Mouse (Mus musculus) limb, embryonic 14.5 days (tissue): ENCODE results near the gene Gpr65. TPM values are rescaled to one million over a fixed set of nuclear protein-coding genes. Genes with fewer than 3 reads are reported as not detected.

Experiments used
- ATAC-seq: fragments of 200-750 bp; cut with Nextera tagmentation; 2 replicates; pipeline ENCODE4 v1.8.0; 2017; ENCODE audit warnings: low read depth, moderate number of reproducible peaks, moderate TSS enrichment; ENCODE audit not compliant: low FRiP score
- DNase-seq: peaks from one replicate; pipeline ENCODE4 v3.0.0-alpha.2; 2015; ENCODE audit warnings: low spot score
- H3K27ac ChIP-seq: fragments of 300-500 bp; sonication (generic); replicated peaks from 2 replicates; pipeline ENCODE4 v1.5.1; 2014; ENCODE audit warnings: low read depth, mild to moderate bottlenecking, low read length, moderate library complexity, mixed read lengths
- H3K27me3 ChIP-seq: fragments of 300-500 bp; sonication (generic); 2 replicates; pipeline ENCODE4 v1.6.1; 2014; ENCODE audit warnings: low read length, mixed read lengths; ENCODE audit not compliant: control insufficient read depth, insufficient read depth
- H3K36me3 ChIP-seq: fragments of 300-500 bp; sonication (generic); 2 replicates; pipeline ENCODE4 v1.6.1; 2014; ENCODE audit warnings: mild to moderate bottlenecking, low read length, moderate library complexity, mixed read lengths; ENCODE audit not compliant: control insufficient read depth, insufficient read depth
- H3K4me1 ChIP-seq: fragments of 300-500 bp; sonication (generic); 2 replicates; pipeline ENCODE4 v1.6.1; 2014; ENCODE audit warnings: antibody characterized with exemption, low read length, mixed read lengths; ENCODE audit not compliant: control insufficient read depth, insufficient read depth
- H3K4me2 ChIP-seq: fragments of 300-500 bp; sonication (generic); replicated peaks from 2 replicates; pipeline ENCODE4 v1.6.1; 2014; ENCODE audit warnings: low read depth, mild to moderate bottlenecking, low read length, moderate library complexity; ENCODE audit not compliant: severe bottlenecking
- H3K4me3 ChIP-seq: fragments of 300-500 bp; sonication (generic); replicated peaks from 2 replicates; pipeline ENCODE4 v1.5.1; 2014; ENCODE audit warnings: low read length
- H3K9ac ChIP-seq: fragments of 300-500 bp; sonication (generic); 2 replicates; pipeline ENCODE4 v1.6.1; 2014; ENCODE audit warnings: mild to moderate bottlenecking, low read depth, low read length, moderate library complexity; ENCODE audit not compliant: severe bottlenecking
- H3K9me3 ChIP-seq: fragments of 300-500 bp; sonication (generic); 2 replicates; pipeline ENCODE4 v1.6.1; 2016; ENCODE audit warnings: low read length; ENCODE audit not compliant: control insufficient read depth
- POLR2A ChIP-seq: fragments of 200-500 bp; IDR thresholded peaks from 2 replicates; pipeline ENCODE4 v1.8.0; 2012; ENCODE audit warnings: inconsistent platforms, mild to moderate bottlenecking, moderate library complexity, borderline replicate concordance; ENCODE audit not compliant: insufficient read depth, insufficient read length; ENCODE audit errors: extremely low read depth
- WGBS: fragments of 180-500 bp; shearing (Covaris S2); extraction: QIAGEN DNeasy Blood & Tissue Kit; methylation state at CpG from one replicate; pipeline ENCODE4 v1.1.7; 2014; 5-methylcytosine and 5-hydroxymethylcytosine counted together
- polyA plus RNA-seq, 2 experiments: library from polyadenylated mRNA; depleted of rRNA in 1 of 2; stranded (reverse) in 1 of 2; unstranded in 1 of 2; fragments of >200 nt; fragmentation: Nextera tagmentation in 1 of 2; extraction: Ambion mirVana in 1 of 2; gene quantifications; 2 replicates each; pipeline versions ENCODE4 v1.2.1 to v1.2.3; 2012 to 2014

Gpr65 gene
- polyA plus RNA-seq, 2 experiments = 2.5 to 4.1 TPM

- Histone ChIP-seq H3K27me3 (no peaks in the 10 kb centered on the region), H3K9ac (no peak overlapping the region), H3K27ac (no peak overlapping the region), H3K36me3 (peaks cover under 1% of the 10 kb centered on the region; the same call in 1 of the 2 replicates), H3K9me3 (no peaks in the 10 kb centered on the region), H3K4me2 (no peak overlapping the region), H3K4me1 (no peaks in the 10 kb centered on the region), H3K4me3 (no peak overlapping the region)
- DNase-seq = no peak
- no peak for ATAC-seq
- no peak for TF ChIP-seq POLR2A
- 89% methylated on average over 5 of the region's 5 CpGs for WGBS
These were observed 23.6 kb upstream of the Gpr65 start for GRCm38 (mm10) chr12:98244865-98245264.

- Histone ChIP-seq H3K9me3 (no peaks in the 10 kb centered on the region), H3K36me3 (peaks cover 6% of the 10 kb centered on the region), H3K9ac (no peak overlapping the region), H3K4me2 (no peak overlapping the region), H3K27ac (no peak overlapping the region), H3K4me1 (no peaks in the 10 kb centered on the region), H3K4me3 (no peak overlapping the region), H3K27me3 (no peaks in the 10 kb centered on the region)
- TF ChIP-seq POLR2A = no peak
- no peak for DNase-seq
- 59% methylated on average over 4 of the region's 4 CpGs for WGBS
- ATAC-seq = no peak
These were observed 21.6 kb upstream of the Gpr65 start for GRCm38 (mm10) chr12:98246835-98247234.

- 77% methylated on average over 3 of the region's 3 CpGs for WGBS
- peaks cover 6% of the 10 kb centered on the region for H3K36me3 ChIP-seq
- H3K4me3 ChIP-seq = no peak overlapping the region
- H3K27ac ChIP-seq = no peak overlapping the region
- ATAC-seq (no peak), DNase-seq (no peak)
- H3K4me1 ChIP-seq = no peaks in the 10 kb centered on the region
- no peak for TF ChIP-seq POLR2A
- H3K9ac ChIP-seq = no peak overlapping the region
- no peaks in the 10 kb centered on the region for H3K27me3 ChIP-seq
- no peak overlapping the region for H3K4me2 ChIP-seq
- no peaks in the 10 kb centered on the region for H3K9me3 ChIP-seq
These were observed 18.8 kb upstream of the Gpr65 start for GRCm38 (mm10) chr12:98249671-98250070.

- ATAC-seq (no peak), DNase-seq (no peak)
- Histone ChIP-seq H3K27ac (no peak overlapping the region), H3K9me3 (no peaks in the 10 kb centered on the region), H3K4me3 (no peak overlapping the region), H3K27me3 (no peaks in the 10 kb centered on the region), H3K36me3 (peaks cover 6% of the 10 kb centered on the region), H3K9ac (no peak overlapping the region), H3K4me2 (no peak overlapping the region), H3K4me1 (no peaks in the 10 kb centered on the region)
- 75% methylated on average over 8 of the region's 8 CpGs for WGBS
- TF ChIP-seq POLR2A = no peak
These were observed 18.1 kb upstream of the Gpr65 start for GRCm38 (mm10) chr12:98250327-98250726.

GRCm38 (mm10) chr12:98252417-98252816 is 16.0 kb upstream of the Gpr65 start:
- H3K27ac ChIP-seq = no peak overlapping the region
- H3K4me2 ChIP-seq = no peak overlapping the region
- no peak for TF ChIP-seq POLR2A
- H3K27me3 ChIP-seq = no peaks in the 10 kb centered on the region
- H3K9ac ChIP-seq = no peak overlapping the region
- H3K36me3 ChIP-seq = peaks cover 6% of the 10 kb centered on the region
- H3K4me3 ChIP-seq = no peak overlapping the region
- WGBS = 72% methylated on average over 2 of the region's 2 CpGs
- ATAC-seq (no peak), DNase-seq (no peak)
- 0 out of 2 replicates have a peak, but pooled peaks cover 3% of the 10 kb centered on the region for H3K4me1 ChIP-seq
- no peaks in the 10 kb centered on the region for H3K9me3 ChIP-seq

- no peak for TF ChIP-seq POLR2A
- H3K4me2 ChIP-seq = no peak overlapping the region
- WGBS = 87% methylated on average over 13 of the region's 13 CpGs
- no peak overlapping the region for H3K27ac ChIP-seq
- H3K4me3 ChIP-seq = no peak overlapping the region
- DNase-seq = no peak
- no peak overlapping the region for H3K9ac ChIP-seq
- H3K27me3 ChIP-seq = no peaks in the 10 kb centered on the region
- ATAC-seq = no peak
- 0 out of 2 replicates have a peak, but pooled peaks cover 4% of the 10 kb centered on the region for H3K4me1 ChIP-seq
- no peaks in the 10 kb centered on the region; the same call in 1 of the 2 replicates for H3K36me3 ChIP-seq
- no peaks in the 10 kb centered on the region for H3K9me3 ChIP-seq
These were observed 13.0 kb upstream of the Gpr65 start for GRCm38 (mm10) chr12:98255373-98255995.
